Mouse (Mus musculus) c-Kit-positive CD71-positive TER-119-positive erythroid progenitor cells, embryonic 14.5 days (primary cell): ENCODE measurements around the gene Ppp4r1.
A peak's percentile ranks its signal among the peaks of the same experiment; 100 is the strongest.

Experiments
- DNase-seq: peaks from one replicate; pipeline ENCODE4 v3.0.0-alpha.2; 2013; ENCODE audit warnings: low spot score

Ppp4r1 gene

DNA sequence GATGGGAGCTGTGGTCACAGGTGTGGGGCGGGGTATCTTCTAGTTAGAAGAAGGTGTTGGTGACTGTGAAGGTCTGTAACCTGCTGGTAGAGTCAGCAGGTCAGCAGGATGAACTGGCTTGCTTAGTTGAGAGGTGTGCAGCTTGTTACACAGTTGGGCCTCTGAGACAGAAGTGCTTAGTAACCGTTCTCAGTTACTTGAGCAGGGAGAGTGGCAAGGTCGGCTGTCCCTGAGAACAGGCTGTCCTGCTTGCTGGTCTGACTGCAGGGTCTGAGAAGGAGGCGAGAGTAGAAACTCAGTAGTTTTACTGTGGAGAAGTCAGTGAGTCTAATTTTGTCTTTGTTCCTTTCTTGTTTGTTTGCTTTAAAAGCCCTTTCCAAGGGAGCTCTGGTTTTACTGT is 23.6 kb downstream of the Ppp4r1 start:
- no peak for DNase-seq

- no peak for DNase-seq
Observed at GRCm38 (mm10) chr17:65806416-65806815, 24.0 kb downstream of the Ppp4r1 start.

DNA sequence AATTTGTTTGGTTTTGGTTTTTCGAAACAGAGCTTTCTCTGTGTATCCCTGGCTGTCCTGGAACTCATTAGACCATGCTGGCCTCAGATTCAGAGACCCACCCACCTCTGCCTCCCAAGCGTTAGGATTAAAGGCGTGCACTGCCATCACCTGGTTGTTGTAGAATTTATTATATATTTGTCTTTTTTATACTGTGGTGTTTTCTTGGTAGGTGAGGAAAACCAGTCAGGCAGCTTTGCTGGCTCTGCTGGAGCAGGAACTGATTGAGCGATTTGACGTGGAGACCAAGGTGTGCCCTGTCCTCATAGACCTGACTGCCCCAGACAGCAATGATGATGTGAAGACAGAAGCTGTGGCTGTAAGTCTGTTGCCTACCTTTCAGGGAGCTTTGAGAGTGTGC is 28.7 kb downstream of the Ppp4r1 start:
- DNase-seq, result no peak

GRCm38 (mm10) chr17:65813763-65814162 is 31.4 kb downstream of the Ppp4r1 start:
- no peak for DNase-seq

GRCm38 (mm10) chr17:65820197-65820596 is 37.8 kb downstream of the Ppp4r1 start:
- DNase-seq, result no peak

DNA sequence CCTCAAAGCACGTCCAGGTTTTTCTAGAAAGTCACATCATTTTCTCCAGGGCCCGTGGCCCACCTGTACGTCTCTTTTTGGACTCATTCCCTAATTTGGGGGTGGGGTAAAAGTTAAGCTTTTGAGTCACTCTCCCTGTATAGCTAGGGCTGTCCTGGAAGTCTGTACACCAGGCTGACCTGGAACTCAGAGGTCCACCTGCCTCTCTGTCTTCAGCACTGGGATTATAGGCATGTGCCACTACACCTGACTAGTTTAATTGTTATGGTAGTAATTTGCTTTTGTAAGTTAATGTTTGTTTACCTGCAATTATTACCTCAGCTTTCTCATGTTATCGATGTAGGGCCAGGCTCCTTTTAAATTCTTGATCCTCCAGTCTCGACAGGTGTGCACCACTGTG is 40.0 kb downstream of the Ppp4r1 start:
- DNase-seq, result no peak

DNA sequence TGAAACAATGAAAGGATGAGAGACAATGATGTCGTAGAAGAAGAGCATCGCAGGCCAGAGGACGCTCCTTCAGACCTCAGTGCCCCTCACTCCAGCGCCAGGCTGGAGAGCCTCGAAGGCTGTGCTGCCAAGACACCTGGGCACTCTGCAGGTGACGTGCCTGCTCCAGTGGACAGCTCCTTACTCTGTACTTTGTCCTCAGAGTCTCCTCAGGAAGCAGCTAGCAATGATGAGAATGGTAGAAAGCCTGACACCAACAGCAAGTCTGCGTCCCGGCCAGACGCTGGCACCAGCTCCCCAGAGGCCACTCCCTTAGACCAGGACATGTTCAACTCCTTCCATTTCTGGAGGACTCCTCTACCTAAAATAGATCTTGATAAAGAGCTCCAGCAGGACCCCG is 41.9 kb downstream of the Ppp4r1 start:
- DNase-seq, result no peak

GRCm38 (mm10) chr17:65826257-65826656 is 43.9 kb downstream of the Ppp4r1 start:
- DNase-seq, result no peak

GRCm38 (mm10) chr17:65827119-65827840 is 44.9 kb downstream of the Ppp4r1 start:
- no peak for DNase-seq

DNA sequence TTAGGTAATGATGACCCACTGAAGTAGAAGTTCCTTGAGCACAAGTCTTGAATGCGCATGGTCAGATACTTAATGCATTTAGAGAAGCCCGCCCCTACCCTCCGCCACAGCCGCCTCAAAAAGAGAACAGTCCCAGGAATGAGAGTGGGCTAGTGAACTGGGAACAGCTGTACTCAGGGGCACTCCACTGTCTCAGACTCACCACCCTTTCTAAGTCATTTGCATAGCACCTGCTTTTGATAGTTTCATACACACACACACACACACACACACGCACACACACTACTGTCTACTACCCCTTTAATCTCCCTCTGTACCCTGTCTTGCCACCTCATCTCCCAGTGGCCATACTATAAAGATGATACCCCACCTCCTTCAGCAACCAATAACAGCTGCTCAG is 45.5 kb downstream of the Ppp4r1 start:
- no peak for DNase-seq

DNA sequence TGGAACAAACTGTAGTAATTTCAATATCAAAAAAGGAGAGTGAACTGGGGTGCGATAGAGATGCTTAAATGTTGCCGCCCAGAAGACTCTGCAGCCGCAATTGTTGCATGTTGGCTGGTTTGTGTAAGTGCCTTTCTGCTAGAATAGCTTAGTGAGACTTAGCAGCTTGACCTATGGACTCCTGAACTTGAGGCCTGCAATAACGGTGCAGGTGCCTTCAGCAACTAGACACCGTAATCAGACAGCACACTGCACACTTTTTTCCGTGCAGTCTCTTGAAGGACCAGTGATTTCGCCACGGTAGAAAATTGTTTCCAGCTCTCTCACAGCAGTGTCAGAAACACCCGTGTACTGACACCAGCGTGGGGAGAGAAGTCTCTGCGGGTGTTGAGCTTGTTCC is 46.6 kb downstream of the Ppp4r1 start:
- no peak for DNase-seq

DNA sequence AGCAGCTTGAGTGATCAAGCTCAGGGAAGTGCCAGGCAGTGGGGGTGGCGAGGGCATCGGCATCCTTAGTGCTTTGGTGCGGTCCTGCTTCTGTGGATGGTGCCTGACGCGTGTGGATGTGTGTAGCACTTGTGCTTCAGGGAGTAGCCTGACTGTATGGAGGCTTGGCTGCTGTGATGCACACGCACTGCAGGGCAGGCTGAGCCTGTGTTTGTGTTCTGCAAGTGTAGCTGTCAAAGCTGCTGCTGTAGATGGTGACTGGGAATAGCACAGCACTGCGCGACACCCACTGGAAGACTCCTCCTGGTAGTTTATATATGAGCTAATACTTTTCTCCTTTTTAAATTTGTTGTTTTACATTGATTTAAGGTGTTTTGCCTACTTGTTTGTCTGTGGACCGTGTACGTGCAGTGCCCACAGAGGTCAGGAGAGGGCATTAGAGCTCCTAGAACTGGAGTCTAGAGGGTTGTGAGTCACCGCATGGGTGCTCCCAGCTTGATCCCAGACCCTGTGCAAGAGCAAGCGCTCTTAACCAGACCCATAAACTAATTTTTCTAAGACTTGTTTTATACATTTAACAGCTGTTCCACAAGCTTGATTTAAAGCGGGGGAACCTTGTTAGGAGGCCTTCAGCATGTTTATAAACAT is 48.0 kb downstream of the Ppp4r1 start:
- peak; percentile 3 for DNase-seq

- no peak for DNase-seq
Observed at GRCm38 (mm10) chr17:65833891-65834290, 51.5 kb downstream of the Ppp4r1 start.

DNA sequence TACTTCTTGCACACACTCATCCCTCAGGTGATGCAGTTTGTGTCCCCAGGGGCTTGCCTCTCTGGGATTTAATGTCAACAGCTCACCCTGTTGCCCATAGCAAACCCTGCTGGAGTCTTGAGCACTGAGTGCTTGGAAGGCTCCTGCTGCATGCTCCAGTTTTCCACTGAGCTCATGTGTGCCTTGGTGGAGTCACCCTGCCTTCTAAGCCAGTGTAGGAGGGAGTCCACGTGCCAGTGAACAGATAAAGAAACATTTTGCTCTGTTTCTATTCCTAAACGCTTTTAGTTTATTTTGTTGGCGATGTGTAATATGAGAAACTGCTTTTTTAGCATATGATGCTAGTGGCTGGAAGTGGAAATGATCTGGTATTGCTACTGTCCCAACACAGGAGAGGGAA is 54.4 kb downstream of the Ppp4r1 start:
- DNase-seq, result no peak

GRCm38 (mm10) chr17:65839541-65840256 is 57.3 kb downstream of the Ppp4r1 start:
- no peak for DNase-seq

- no peak for DNase-seq
Observed at GRCm38 (mm10) chr17:65842669-65843381, 60.5 kb downstream of the Ppp4r1 start.

DNA sequence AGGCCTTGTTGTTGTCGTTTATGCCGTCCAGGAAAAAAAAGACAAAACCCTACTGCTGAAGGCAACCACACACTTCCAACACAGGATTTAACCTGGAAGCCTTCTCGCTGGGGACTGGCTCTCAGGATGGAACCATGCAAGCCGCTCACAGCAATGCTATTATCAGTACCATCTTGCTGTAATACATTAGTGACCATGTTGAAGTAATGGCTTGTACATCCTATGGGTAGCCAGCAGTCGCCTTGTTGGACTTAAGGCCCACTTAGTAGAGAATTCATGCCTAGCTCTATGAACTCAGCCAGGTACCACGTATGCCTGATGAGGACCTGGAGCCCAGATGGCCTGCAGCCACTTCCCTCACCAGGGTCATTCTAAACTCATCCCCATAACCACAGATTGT is 63.0 kb downstream of the Ppp4r1 start:
- no peak for DNase-seq

- no peak for DNase-seq
Observed at GRCm38 (mm10) chr17:65847694-65848449, 65.5 kb downstream of the Ppp4r1 start.

DNA sequence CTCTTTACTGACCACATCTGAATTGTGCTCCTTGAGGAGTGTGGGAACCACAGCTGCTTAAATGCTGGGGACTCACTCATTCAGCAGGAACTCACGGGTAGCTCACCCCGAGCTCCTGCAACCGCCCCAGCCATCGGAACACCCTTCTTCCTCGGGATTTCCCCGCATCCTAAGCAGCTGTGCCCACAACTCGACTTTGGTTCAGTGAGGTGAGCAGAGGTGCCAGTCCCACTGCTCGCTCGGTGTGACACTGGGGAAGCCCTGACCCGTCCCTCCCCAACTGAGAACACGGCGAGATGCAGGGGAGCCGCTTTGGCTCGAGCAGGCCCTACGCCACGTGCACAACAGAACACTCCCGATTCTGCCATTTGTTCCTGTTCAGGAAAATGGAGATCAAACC is 68.1 kb downstream of the Ppp4r1 start:
- DNase-seq, result no peak

GRCm38 (mm10) chr17:65851749-65852148 is 69.4 kb downstream of the Ppp4r1 start:
- no peak for DNase-seq

GRCm38 (mm10) chr17:65853326-65853725 is 71.0 kb downstream of the Ppp4r1 start:
- DNase-seq, result no peak

- DNase-seq, result no peak
Observed at GRCm38 (mm10) chr17:65854006-65854405, 71.6 kb downstream of the Ppp4r1 start.
